Mouse (Mus musculus): ENCODE results near the gene Gpr89. TPM values are rescaled to one million over a fixed set of nuclear protein-coding genes. Genes with fewer than 3 reads are reported as not detected.

Gene Gpr89
- total RNA-seq, 2 experiments from 2014 or later: 41.5 to 42.6 TPM

DNA sequence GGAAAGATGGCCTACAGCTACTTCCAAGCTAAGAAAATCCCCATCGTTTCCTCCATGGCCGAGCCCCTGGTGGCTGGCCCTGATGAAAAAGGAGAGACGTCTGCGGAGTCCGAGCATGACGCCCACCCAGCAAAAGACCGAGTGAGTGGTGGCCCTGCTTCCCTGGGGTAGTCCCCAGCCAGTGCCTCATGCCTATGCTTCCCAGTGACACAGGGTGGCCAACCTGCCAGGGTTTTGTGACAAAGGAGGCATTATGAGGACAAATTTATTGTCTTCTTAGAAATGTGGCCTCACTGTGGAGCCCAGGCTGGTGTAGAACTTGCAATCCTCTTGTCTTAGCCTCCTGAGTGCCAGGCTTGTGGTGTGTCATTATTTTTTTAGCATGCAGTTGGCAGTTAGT, 36.1 kb downstream of the Gpr89 start:
- no peak for DNase-seq

DNA sequence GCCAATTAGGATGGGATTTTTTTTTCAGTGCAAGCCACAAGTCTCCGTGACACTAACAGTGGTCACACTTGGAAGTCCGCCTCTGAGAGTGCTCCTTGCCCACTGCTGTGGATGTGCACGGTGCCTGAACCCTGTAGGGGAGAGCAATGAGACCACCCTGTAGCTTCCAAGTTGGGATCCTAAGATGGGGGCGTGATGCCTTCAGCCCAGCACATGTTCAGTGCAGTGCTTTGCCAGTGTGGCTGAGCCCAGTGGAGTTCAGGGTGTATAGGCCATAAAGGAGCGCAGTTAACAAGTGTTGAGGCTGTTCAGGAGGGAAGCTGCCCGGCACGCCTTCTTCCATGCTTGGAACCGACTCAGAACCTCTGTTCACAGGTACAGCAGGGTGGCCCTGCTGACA, 36.6 kb downstream of the Gpr89 start:
- no peak for DNase-seq

DNA sequence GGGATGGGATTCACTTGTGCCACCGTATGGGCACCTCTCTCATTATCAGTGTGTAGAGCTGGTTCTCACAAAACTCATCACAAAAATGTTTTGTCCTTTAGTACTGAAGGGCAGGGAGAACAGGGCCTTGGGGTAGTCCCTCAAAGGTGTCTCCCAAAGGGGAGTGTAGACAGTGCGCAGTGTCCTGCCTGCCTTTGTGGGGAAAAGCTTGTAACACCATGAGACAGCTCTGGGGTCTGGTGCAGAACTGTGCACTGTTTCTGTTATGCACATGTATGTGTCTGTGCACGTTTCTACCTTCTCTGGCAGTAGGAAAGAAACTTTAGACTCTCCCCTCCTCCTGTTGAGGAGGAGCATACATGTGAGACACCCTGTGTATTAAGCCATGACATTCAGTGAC, 37.3 kb downstream of the Gpr89 start:
- no peak for DNase-seq

DNA sequence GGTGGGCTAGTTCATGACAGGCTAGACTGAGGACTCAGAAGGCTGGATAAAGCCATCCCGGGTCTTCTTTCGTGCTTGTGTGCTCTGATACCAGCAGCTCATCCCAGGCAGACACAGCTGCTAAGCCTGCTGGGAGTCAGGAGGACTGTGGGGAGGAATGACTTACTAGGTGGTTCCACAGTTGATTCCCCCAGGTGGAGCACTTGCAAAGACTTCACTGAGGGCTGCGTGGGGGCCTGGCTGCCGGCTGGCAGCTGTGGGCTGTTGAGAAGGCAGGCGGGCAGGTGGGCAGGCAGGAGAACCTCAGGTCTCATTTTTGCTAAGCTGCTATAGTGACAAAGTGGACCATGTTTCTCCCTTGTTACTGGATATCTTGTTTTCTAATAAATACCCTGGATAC, 44.6 kb downstream of the Gpr89 start:
- no peak for DNase-seq

DNA sequence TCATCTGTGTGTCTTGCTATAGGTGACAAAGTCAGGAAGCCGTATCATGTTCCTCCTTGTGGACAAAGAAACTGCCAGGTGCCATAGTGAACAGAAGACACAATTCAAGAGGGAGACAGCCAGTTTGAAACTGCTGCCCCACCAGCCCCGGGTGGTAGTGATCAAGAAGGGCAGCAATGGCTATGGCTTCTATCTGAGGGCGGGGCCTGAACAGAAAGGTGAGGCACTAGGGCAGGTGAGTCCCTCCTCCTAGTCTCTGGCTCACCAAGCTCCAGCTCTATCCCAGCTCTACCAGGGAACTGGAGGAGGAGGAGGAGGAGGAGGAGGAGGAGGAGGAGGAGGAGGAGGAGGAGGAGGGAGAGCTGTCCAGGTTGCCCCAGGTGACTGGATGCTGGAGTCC, 49.3 kb downstream of the Gpr89 start:
- no peak for DNase-seq

DNA sequence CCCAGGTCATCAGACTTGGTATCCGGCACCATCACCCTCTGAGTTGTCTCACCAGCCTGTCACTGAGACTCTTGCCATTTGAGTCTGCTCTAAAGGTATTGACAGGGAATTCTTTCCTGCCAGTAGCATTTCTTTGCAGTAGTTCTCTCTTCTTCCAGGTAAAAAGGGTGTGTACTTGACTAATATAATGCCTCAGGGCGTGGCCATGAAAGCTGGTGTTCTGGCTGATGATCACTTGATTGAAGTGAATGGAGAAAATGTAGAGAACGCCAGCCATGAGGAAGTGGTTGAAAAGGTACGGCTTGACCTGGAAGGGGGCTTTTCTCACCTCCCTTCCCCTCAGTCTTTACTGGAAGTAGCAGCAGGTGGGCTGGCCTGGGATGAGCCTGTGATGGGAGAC, 50.8 kb downstream of the Gpr89 start:
- no peak for DNase-seq

DNA sequence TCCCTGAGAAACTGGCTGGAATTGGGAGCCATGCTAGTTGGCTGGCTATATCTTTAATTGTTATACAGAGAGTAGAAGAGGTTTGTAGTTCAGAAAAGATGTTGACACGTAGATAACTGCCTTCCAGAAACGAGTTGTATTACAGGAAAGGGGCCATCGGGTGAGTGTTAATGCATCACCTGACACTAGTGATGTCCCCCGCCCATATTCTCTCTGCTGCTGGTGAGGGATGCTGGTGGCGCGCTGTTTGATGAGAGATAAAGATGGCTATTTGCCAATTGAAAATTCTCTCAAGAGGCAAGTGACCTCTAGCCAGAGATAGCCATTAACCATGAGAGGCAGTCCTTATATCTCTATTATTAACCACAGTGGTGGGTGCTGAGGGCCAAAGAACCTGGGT, 52.6 kb downstream of the Gpr89 start:
- no peak for DNase-seq

DNA sequence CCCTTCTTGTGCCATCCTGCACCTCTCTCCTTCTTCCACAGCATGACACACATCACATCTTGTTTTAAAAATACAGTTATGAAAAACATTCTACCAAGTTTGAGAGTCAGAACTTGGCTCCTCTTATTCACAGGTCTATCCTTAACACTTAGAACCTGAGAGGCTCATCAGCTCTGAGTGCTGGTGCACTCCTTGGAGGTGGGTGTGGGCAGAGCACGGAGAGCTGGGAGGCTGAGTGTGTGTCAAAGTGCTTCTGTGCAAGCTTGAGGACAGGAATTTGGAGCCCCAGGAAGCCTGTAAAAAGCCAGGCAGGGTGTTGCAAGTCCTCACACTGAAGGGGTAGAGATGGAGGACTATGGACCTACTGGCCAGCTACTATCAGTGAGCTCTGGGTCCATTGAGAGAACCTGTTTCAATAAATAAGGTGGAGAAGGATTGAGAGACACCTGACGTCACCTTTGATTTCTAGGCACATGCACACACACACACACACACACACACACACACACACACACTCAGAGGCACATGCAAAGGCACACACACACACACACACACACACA, 55.9 kb downstream of the Gpr89 start:
- DNase-seq: no peak

DNA sequence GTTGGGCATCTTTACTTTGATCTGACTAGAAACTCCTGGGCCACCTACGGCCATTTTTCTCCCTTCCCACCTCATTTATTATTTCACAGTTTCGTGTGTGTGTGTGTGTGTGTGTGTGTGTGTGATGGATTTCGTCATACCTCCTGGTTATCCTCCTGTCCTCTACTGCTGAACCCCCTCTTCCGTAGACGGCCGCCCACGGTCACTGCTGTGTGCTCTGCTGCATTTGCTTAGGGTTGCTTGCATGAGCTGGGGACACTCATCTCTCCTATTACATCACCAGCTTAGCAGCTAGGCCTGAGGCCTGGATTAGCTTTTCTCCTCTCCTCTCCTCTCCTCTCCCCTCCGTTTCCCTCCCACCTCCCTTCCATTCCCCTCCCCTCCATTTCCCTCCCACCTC, 56.7 kb downstream of the Gpr89 start:
- peak in 1 of 2 experiments; percentile 22 for DNase-seq

DNA sequence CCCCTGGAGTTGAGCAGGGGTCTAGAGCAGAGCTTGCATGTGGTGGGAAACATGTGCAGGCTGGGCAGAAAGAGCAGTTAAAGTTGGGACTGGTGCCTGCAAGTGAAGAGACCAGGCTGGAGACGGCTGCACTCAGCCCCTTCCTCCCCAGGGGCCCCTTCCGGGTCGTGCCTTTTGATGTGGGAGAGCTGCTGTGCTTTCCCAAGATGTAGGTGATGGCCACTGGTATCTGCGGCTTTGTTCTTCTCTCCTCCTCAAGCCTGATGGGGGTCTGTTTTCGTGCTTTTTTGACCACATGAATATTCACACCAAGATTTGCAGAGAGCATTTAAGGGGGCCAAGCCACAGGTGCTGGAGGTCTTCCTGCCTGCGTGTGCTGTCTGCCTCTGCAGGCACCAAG, 57.5 kb downstream of the Gpr89 start:
- DNase-seq: no peak

DNA sequence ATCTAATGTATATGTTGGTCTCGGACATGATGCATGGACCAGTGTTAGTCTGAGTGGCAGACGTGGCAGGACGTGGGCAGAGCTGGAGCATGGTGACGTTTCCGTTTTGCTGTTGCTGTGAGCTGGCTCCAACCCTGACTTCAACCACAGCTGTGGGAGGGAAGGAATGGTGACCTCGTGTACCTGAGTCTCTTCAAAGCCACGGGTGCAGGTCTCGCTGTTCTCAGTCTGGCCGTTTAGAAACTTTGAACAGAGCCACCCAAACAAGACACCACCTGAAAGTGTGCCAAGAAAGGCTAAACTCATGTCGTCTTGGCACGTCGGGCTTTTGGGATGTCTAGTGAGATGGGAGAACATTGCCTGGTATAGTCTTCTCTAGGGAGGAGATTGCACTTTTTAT, 58.2 kb downstream of the Gpr89 start:
- DNase-seq: no peak

DNA sequence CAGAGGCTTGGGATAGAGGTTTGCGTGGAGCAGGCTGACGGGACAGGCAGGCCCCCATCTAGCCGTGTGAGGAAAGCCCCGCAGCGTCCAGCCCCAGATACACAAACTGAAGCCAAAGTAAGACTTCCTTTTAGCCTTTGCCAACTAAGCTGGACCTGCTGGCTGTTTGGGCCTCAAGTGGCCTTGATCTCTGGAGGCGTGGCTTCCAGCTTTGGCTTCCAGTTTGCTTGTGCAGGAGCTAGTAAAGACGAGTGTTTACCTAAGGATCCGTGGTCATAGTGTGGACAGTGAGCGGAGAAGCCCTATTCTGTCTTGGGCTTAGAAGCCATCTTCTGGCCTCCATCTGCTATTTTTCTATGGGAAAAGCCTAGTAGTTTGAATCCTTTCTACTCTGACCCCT, 59.3 kb downstream of the Gpr89 start:
- no peak for DNase-seq

DNA sequence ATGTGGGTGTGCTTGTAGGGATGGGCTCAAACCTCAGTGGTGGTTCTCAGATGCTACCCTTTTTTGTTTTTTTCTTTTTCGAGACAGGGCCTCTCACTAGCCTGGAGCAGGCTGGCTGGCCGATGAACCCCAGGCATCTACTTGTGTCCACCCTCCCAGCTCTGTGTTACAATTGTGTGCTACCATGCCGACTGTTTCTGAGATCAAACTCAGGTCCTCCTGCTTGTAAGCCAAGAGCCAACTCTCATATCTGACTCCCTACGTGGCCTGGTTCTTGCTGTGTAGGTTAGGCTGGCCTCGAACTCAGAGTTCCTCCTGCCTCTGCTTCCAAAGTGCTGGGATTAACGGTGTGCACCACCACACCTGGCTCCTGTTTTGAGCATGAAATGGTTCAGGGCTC, 60.0 kb downstream of the Gpr89 start:
- DNase-seq: no peak

DNA sequence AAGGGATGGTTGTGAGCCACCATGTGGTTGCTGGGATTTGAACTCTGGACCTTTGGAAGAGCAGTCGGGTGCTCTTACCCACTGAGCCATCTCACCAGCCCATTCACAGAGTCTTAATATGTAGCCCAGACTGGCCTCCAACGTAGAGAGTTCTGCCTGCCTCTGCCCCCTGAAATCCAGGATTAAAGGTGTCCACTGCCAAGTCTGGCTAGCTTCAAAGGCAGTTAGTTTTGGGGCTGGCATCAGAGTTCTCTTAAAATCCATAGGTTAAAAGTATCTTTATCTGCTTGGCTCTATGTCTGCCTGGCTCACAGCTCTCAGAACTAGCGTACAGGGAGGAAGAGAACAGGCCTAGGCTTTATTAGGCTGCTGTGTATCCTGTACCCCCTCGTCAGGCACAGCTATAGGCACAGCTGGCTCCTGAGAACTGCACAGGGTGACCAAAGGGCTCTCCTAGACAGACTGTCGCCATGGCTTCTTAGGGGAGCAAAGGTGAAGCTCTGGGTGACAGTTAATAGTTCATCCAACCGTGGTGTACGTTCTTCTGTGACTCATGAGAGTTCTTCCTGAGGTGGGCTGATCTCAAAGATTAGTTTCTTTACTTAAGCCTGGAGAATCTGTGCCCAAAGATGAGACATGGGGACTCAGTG, 66.0 kb downstream of the Gpr89 start:
- no peak for DNase-seq

DNA sequence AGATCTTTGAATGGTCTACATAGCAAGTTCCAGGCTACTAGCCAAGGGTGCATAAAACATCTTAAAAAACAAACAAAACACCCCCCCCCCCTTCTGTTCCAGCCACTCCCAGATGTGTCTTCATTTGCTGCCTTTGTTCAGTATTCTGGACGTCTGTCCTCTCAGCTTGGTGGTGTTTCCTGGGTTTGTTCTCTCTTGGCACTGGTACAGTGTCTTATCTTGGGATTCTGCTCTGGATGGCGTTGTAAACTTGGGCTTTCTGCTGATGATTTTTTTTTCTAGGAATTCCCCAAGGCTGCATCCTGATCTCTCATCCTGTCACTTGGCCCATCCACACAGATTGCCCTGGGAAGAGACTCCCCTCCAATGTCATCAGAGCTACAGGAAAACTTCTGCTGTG, 68.7 kb downstream of the Gpr89 start:
- no peak for DNase-seq

DNA sequence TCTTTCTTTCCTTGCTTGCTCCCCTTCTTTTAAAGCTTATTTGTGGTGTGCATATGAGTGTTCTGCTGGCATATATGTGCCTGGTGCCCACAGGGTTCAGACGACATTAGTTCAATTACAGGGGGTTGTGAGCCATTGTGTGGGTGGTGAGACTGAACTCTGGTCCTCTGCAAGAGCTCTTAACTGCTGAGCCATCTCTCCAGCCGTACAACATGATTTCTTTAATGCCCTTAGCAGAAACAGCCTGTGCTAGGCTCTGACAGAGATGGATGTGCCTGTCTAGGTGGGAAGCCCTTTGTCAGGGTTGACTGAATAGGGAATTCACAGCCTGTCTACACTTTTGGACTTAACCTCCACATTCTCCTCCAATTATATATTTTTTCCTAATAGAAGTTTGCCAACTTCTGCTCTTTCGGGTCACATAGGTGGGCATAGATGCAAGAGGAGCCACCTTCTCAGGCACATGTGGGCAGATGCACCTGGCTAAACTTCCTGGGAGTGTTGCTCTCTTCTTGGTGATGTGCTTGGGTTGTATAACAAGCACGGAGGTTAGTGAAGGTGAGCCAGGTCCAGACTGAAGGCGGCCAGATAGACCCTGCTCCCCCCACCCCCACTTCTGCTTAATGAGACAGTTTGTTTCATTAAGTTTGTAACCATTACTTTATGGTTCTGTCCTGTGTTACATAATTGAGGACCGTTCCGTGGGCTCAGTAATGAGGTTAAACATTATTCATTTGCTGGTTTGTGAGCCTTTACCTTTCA, 70.4 kb downstream of the Gpr89 start:
- DNase-seq: no peak

DNA sequence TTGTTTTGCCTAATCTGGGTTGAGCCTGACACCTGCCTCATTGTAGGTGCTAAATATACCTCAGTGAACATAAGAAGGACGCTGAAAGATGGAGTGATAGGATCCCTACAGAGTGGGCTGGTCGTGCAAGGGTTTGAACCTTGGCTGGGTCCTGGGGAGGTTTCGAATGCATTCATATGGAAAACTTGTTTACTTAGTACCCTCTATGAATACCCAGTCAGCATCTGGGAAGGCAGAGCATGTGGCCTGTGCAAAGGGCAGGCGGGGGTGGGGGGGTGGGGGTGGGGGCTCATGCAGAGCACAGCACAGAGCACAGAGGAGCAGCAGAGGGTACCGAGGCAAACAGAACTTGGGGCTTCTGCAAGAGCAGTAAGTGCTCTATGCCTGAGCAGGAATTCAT, 72.2 kb downstream of the Gpr89 start:
- DNase-seq: no peak

DNA sequence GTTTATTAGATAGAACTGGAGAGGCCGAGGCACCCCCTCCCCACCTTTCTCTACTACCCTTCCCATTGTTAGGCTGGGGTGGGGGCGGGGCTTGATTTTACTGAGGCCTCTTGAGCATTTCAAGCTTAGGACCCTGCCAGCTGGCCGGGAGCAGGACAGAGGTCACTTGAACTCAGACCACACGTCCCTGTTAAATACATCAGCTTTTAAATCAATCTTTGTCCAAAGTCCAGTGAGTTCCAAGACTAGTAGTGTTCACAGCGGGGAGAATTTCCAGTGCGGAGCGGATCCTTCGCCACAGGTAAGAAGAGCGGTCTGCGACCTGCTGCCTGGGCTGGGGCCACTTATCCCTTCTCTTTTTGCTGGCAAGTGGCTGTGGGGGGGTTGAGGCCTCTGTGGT, 75.3 kb downstream of the Gpr89 start:
- DNase-seq: no peak

DNA sequence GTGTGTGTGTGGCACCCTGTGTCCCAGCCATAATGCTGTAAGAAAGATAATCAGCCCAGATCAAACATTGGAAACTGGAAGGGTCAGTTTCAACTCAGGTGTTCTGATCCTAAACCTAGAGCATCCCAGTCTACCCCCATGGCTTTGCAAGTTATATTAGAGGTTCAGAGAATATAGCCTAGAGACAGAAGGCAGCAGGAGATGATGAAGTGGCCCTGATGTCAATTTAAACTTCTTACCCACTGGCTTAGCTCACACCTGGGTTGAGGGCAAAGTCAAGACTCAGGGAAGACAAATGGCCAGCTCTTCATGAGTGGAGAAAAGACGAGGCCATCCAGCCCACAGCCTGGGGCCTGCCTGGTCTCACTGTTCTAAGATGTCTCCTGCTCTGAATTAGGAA, 76.2 kb downstream of the Gpr89 start, which contains the start of the genes Pdzk1 and Cd160:
TSS of gene Pdzk1 (plus strand) at position 301 of the 400 bp plus-strand sequence.
TSS of gene Cd160 (minus strand) at position 368 of the 400 bp plus-strand sequence.
- no peak for DNase-seq

DNA sequence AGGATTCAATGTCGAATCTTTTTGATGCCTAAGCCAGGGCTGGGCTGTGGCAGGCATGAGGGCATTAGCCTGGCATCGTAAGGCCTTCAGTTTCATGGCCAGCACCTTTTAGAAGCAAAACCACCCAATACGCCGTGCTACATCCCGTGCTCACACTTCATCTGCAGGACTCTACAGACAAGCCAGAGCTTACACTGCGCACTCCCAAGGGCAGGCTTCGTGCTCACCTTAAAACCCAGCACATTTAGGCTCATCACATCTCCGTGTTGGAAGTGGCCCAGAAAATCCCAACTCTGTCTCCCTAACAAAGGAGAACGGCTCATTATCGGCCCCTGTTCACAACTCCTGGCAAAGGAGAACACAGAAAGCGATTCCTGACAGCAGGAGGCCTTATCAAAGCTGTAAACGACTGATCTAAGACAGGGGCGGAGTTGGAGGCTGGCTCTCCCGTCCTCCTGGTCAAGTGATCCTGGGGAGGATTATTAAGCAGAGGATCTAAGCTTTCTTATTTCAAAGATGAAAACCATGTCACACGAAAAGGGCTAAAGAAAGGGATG, 76.8 kb downstream of the Gpr89 start:
- DNase-seq: no peak

DNA sequence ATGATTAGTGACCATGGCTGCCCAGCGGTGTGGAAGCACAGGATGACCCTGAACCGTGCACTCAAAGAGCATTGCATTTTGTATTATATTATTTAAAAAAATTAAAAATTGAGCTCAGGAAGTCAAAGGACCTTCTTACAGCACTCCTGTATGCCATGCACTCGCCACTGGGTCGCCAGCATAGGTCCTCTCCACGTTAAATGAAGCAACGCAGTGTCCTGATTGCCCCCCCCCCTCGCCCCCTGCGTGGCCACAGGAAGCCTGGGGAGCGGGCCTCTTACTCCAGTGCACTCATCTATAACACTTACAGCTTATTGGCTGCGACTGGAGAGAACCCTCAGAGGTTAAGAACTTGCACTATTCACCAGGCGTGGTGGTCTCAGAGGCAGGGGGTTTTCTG, 79.9 kb downstream of the Gpr89 start:
- DNase-seq: no peak

DNA sequence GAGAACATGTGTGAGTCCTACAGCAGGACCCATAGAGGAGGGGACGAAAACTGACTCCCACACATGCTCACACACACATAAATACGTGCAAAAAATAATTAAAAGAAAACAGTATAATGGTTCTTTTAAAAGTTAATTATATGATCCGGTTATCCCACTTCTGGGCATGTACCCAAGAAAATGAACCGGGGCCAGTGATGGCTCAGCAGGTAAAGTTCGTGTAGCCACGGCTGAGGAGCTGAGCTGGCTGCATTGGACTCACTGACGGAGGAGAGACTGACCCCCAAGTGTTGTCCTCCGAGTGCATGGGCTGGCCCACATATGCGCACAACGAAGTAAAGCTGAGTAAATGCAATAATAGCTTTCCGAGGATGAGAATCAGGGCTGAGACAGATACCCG, 80.5 kb downstream of the Gpr89 start:
- no peak for DNase-seq

DNA sequence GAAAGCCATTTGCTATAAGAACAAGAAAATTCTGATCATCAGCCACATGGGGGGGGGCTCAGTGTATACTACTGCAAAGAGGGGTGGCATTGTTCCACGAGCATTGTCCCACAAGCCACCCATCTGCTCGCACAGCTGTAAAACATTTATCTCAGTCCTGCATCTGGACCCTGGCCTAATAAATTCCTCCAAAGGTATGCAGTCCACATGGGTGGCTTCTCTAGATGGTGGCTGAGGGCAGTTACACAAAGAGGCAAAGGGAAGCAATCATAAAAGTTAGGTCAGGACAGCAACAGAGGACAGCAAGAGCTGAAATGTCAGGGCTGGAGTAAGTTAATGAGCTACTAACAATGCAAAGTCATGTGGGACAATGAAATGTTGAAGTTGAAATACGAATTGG, 81.4 kb downstream of the Gpr89 start:
- DNase-seq: no peak

DNA sequence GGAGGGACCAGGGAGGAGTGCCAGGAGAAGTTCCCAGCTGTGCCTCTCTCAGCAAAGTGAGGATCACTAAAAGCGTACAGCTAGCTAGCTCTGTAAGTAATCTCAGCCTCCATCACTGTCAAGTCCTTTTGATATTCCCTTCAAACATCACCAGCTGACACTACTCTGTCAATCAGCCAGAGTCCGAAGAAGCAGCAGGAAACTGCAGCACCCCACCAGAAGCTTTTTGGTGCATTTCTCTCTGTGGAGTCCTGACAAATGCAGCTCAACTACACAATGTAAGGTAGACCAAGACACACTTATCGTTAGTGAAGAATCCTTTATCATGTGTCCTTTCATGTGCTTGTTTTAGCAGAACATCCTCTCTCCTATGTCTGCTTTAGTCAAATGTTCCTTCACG, 83.6 kb downstream of the Gpr89 start:
- DNase-seq: no peak

Data from layer of hippocampus, postnatal 36 days (tissue).